Mouse (Mus musculus) limb, embryonic 12.5 days (tissue): Measurements from ENCODE around the gene Ccl4. TPM values are rescaled to one million over a fixed set of nuclear protein-coding genes. Genes with fewer than 3 reads are reported as not detected.

Experiments
- ATAC-seq: fragments of 200-750 bp; cut with Nextera tagmentation; 2 replicates; pipeline ENCODE4 v1.8.0; 2017; ENCODE audit warnings: low read depth, moderate TSS enrichment; ENCODE audit not compliant: insufficient number of reproducible peaks, insufficient read depth, low FRiP score, low TSS enrichment
- H3K27ac ChIP-seq: fragments of 300-500 bp; sonication (generic); 2 replicates; pipeline ENCODE4 v1.5.1; 2016; ENCODE audit warnings: mild to moderate bottlenecking, moderate library complexity
- H3K27me3 ChIP-seq: fragments of 300-500 bp; sonication (generic); 2 replicates; pipeline ENCODE4 v1.6.1; 2016; ENCODE audit warnings: mild to moderate bottlenecking, moderate library complexity
- H3K36me3 ChIP-seq: fragments of 300-500 bp; sonication (generic); 2 replicates; pipeline ENCODE4 v1.6.1; 2016; ENCODE audit warnings: mild to moderate bottlenecking, moderate library complexity
- H3K4me1 ChIP-seq: fragments of 300-500 bp; sonication (generic); replicated peaks from 2 replicates; pipeline ENCODE4 v1.6.1; 2016
- H3K4me2 ChIP-seq: fragments of 300-500 bp; sonication (generic); 2 replicates; pipeline ENCODE4 v1.6.1; 2016; ENCODE audit warnings: mild to moderate bottlenecking, moderate library complexity
- H3K4me3 ChIP-seq: fragments of 300-500 bp; sonication (generic); replicated peaks from 2 replicates; pipeline ENCODE4 v1.5.1; 2016; ENCODE audit warnings: mild to moderate bottlenecking
- H3K9ac ChIP-seq: fragments of 300-500 bp; sonication (generic); replicated peaks from 2 replicates; pipeline ENCODE4 v1.6.1; 2016; ENCODE audit warnings: mild to moderate bottlenecking, moderate library complexity
- H3K9me3 ChIP-seq: fragments of 300-500 bp; sonication (generic); 2 replicates; pipeline ENCODE4 v1.6.1; 2016; ENCODE audit warnings: mild to moderate bottlenecking, moderate library complexity
- WGBS: fragments of 180-500 bp; shearing (Covaris S2); methylation state at CpG from one replicate; pipeline ENCODE4 v1.1.7; 2016; 5-methylcytosine and 5-hydroxymethylcytosine counted together
- polyA plus RNA-seq: library from polyadenylated mRNA; unstranded; fragments of >200 nt; fragmentation: Nextera tagmentation; extraction: Ambion mirVana; gene quantifications from 2 replicates; pipeline ENCODE4 v1.2.1, GENCODE M21; 2016

Gene Ccl4
- polyA plus RNA-seq, 1 experiment from 2014 or later = 1.0 TPM

GRCm38 (mm10) chr11:83638934-83639333, 23.4 kb upstream of the Ccl4 start:
- no peak overlapping the region for H3K9ac ChIP-seq
- 75% methylated on average over 2 of the region's 2 CpGs for WGBS
- no peak overlapping the region for H3K4me2 ChIP-seq

GRCm38 (mm10) chr11:83639533-83639932, 22.9 kb upstream of the Ccl4 start:
- Histone ChIP-seq H3K4me1 (no peaks in the 10 kb centered on the region), H3K27ac (no peak overlapping the region), H3K4me2 (no peak overlapping the region), H3K4me3 (no peak overlapping the region), H3K27me3 (no peaks in the 10 kb centered on the region), H3K9me3 (no peaks in the 10 kb centered on the region), H3K9ac (no peak overlapping the region), H3K36me3 (no peaks in the 10 kb centered on the region)
- 60% methylated on average over 3 of the region's 3 CpGs for WGBS
- ATAC-seq = no peak

More at GRCm38 (mm10) chr11:83638934-83639333, 23.4 kb upstream of the Ccl4 start:
- Histone ChIP-seq H3K27ac (no peak overlapping the region), H3K36me3 (no peaks in the 10 kb centered on the region), H3K27me3 (no peaks in the 10 kb centered on the region), H3K4me3 (no peak overlapping the region), H3K4me1 (no peaks in the 10 kb centered on the region), H3K9me3 (no peaks in the 10 kb centered on the region)
- ATAC-seq = no peak

GRCm38 (mm10) chr11:83640141-83640540, 22.2 kb upstream of the Ccl4 start:
- Histone ChIP-seq H3K9ac (no peak overlapping the region), H3K4me2 (no peak overlapping the region), H3K4me3 (no peak overlapping the region), H3K27me3 (no peaks in the 10 kb centered on the region), H3K27ac (no peak overlapping the region), H3K36me3 (no peaks in the 10 kb centered on the region), H3K9me3 (no peaks in the 10 kb centered on the region), H3K4me1 (no peaks in the 10 kb centered on the region)
- WGBS = 80% methylated on average over 5 of the region's 5 CpGs
- no peak for ATAC-seq

- Histone ChIP-seq H3K4me3 (no peak overlapping the region), H3K9me3 (no peaks in the 10 kb centered on the region), H3K27ac (no peak overlapping the region), H3K9ac (no peak overlapping the region), H3K4me2 (no peak overlapping the region), H3K27me3 (no peaks in the 10 kb centered on the region), H3K36me3 (no peaks in the 10 kb centered on the region), H3K4me1 (no peaks in the 10 kb centered on the region)
- 82% methylated on average over 2 of the region's 2 CpGs for WGBS
- no peak for ATAC-seq
Measured at GRCm38 (mm10) chr11:83641216-83641615, 21.2 kb upstream of the Ccl4 start.

GRCm38 (mm10) chr11:83645521-83645920, 16.9 kb upstream of the Ccl4 start, which contains the start of gene Rpl9-ps1:
Gene Rpl9-ps1, minus strand, starts transcription at chr11:83645621.
- no peaks in the 10 kb centered on the region for H3K36me3 ChIP-seq
- no peak within 1 kb of the TSS for H3K4me3 ChIP-seq
- no peaks in the 10 kb centered on the region for H3K9me3 ChIP-seq
- H3K27me3 ChIP-seq = no peaks in the 10 kb centered on the region
- WGBS = 59% methylated on average over 1 of the region's 1 CpGs
- no peaks in the 10 kb centered on the region for H3K4me1 ChIP-seq
- H3K9ac ChIP-seq = no peak within 1 kb of the TSS
- no peak within 1 kb of the TSS for H3K4me2 ChIP-seq
- no peak for ATAC-seq
- H3K27ac ChIP-seq = no peak within 1 kb of the TSS

- no peak overlapping the region for H3K9ac ChIP-seq
- no peaks in the 10 kb centered on the region for H3K27me3 ChIP-seq
- 92% methylated on average over 6 of the region's 6 CpGs for WGBS
- H3K9me3 ChIP-seq = no peaks in the 10 kb centered on the region
- H3K36me3 ChIP-seq = no peaks in the 10 kb centered on the region
- H3K27ac ChIP-seq = no peak overlapping the region
- H3K4me1 ChIP-seq = no peaks in the 10 kb centered on the region
- no peak for ATAC-seq
- H3K4me2 ChIP-seq = no peak overlapping the region
- no peak overlapping the region for H3K4me3 ChIP-seq
Measured at GRCm38 (mm10) chr11:83646356-83647149, 15.8 kb upstream of the Ccl4 start.

- Histone ChIP-seq H3K27me3 (no peaks in the 10 kb centered on the region), H3K27ac (no peak within 1 kb of the TSS), H3K4me2 (no peak within 1 kb of the TSS), H3K4me1 (no peaks in the 10 kb centered on the region), H3K36me3 (no peaks in the 10 kb centered on the region), H3K9ac (no peak within 1 kb of the TSS), H3K9me3 (no peaks in the 10 kb centered on the region), H3K4me3 (no peak within 1 kb of the TSS)
- WGBS = 77% methylated on average over 8 of the region's 8 CpGs
- ATAC-seq = no peak
Measured at GRCm38 (mm10) chr11:83649305-83649841, 13.0 kb upstream of the Ccl4 start, which contains the start of gene Ccl3. Gene Ccl3, minus strand, starts transcription at chr11:83649355.

GRCm38 (mm10) chr11:83654606-83655005, 7.8 kb upstream of the Ccl4 start:
- H3K36me3 ChIP-seq = no peaks in the 10 kb centered on the region
- H3K4me3 ChIP-seq = no peak overlapping the region
- H3K9ac ChIP-seq = no peak overlapping the region
- H3K27me3 ChIP-seq = no peaks in the 10 kb centered on the region
- H3K4me1 ChIP-seq = no peaks in the 10 kb centered on the region
- no peak overlapping the region for H3K4me2 ChIP-seq
- no peaks in the 10 kb centered on the region for H3K9me3 ChIP-seq
- H3K27ac ChIP-seq = no peak overlapping the region
- WGBS = 88% methylated on average over 8 of the region's 8 CpGs
- no peak for ATAC-seq

- Histone ChIP-seq H3K36me3 (no peaks in the 10 kb centered on the region), H3K27me3 (no peaks in the 10 kb centered on the region; the same call in 1 of the 2 replicates), H3K4me3 (no peak overlapping the region), H3K9me3 (no peaks in the 10 kb centered on the region), H3K27ac (no peak overlapping the region), H3K4me1 (no peaks in the 10 kb centered on the region), H3K4me2 (no peak overlapping the region), H3K9ac (no peak overlapping the region)
- 81% methylated on average over 3 of the region's 3 CpGs for WGBS
- no peak for ATAC-seq
Measured at GRCm38 (mm10) chr11:83657508-83657907, 4.9 kb upstream of the Ccl4 start.

GRCm38 (mm10) chr11:83658797-83659196, 3.6 kb upstream of the Ccl4 start:
- Histone ChIP-seq H3K9me3 (no peaks in the 10 kb centered on the region), H3K27ac (no peak overlapping the region), H3K4me2 (no peak overlapping the region), H3K4me3 (no peak overlapping the region), H3K27me3 (no peaks in the 10 kb centered on the region; the same call in 1 of the 2 replicates), H3K9ac (no peak overlapping the region), H3K36me3 (no peaks in the 10 kb centered on the region), H3K4me1 (no peaks in the 10 kb centered on the region)
- WGBS = 73% methylated on average over 6 of the region's 6 CpGs
- no peak for ATAC-seq

GRCm38 (mm10) chr11:83663532-83663931, 1.1 kb downstream of the Ccl4 start:
- ATAC-seq = no peak
- no peak overlapping the region for H3K9ac ChIP-seq
- no peak overlapping the region for H3K4me3 ChIP-seq
- no peaks in the 10 kb centered on the region for H3K4me1 ChIP-seq
- H3K36me3 ChIP-seq = no peaks in the 10 kb centered on the region
- 76% methylated on average over 5 of the region's 5 CpGs for WGBS
- no peak overlapping the region for H3K27ac ChIP-seq
- no peaks in the 10 kb centered on the region for H3K9me3 ChIP-seq
- H3K27me3 ChIP-seq = no peaks in the 10 kb centered on the region; the same call in 1 of the 2 replicates
- H3K4me2 ChIP-seq = no peak overlapping the region
